Mouse (Mus musculus): Measurements from ENCODE around the gene Ina.
"Not testable (repeated sequence)": the region's sequence is repeated elsewhere in the genome, so short reads cannot be mapped to it uniquely, and the experiment has no call there.

The Ina gene

GRCm38 (mm10) chr19:47014447-47015381 is at the start of gene Ina, which contains the start of gene Nt5c2:
TSS of gene Ina (plus strand) at chr19:47014698.
TSS of gene Nt5c2 (minus strand) at chr19:47015153.
- DNase-seq (ENCODE audit: low spot score in 2 of 2) = peak; percentile 88 to 90

- DNase-seq (ENCODE audit: low spot score in 2 of 2) = no peak
These were observed 49.0 kb upstream of the Ina start for GRCm38 (mm10) chr19:46965496-46965895.

GRCm38 (mm10) chr19:46966330-46966729 is 48.2 kb upstream of the Ina start:
- no peak for DNase-seq (ENCODE audit: low spot score in 2 of 2)

- no peak for DNase-seq (ENCODE audit: low spot score in 2 of 2)
These were observed 46.6 kb upstream of the Ina start for GRCm38 (mm10) chr19:46967861-46968260.

- no peak for DNase-seq (ENCODE audit: low spot score in 2 of 2)
These were observed 45.7 kb upstream of the Ina start for GRCm38 (mm10) chr19:46968833-46969232.

GRCm38 (mm10) chr19:46969286-46969985 is 45.1 kb upstream of the Ina start:
- DNase-seq (ENCODE audit: low spot score in 2 of 2) = no peak

- no peak for DNase-seq (ENCODE audit: low spot score in 2 of 2)
These were observed 44.3 kb upstream of the Ina start for GRCm38 (mm10) chr19:46970121-46970729.

- DNase-seq (ENCODE audit: low spot score in 2 of 2) = no peak
These were observed 43.3 kb upstream of the Ina start for GRCm38 (mm10) chr19:46971051-46971689.

- DNase-seq (ENCODE audit: low spot score in 2 of 2) = no peak
These were observed 42.8 kb upstream of the Ina start for GRCm38 (mm10) chr19:46971712-46972111.

GRCm38 (mm10) chr19:46972159-46972558 is 42.3 kb upstream of the Ina start:
- no peak for DNase-seq (ENCODE audit: low spot score in 2 of 2)

GRCm38 (mm10) chr19:46975565-46975964 is 38.9 kb upstream of the Ina start:
- DNase-seq (ENCODE audit: low spot score in 2 of 2) = no peak

GRCm38 (mm10) chr19:46975997-46976396 is 38.5 kb upstream of the Ina start:
- DNase-seq (ENCODE audit: low spot score in 2 of 2) = no peak

- DNase-seq (ENCODE audit: low spot score in 2 of 2) = no peak
These were observed 37.8 kb upstream of the Ina start for GRCm38 (mm10) chr19:46976743-46977142.

- no peak for DNase-seq (ENCODE audit: low spot score in 2 of 2)
These were observed 37.0 kb upstream of the Ina start for GRCm38 (mm10) chr19:46977460-46977859.

- DNase-seq (ENCODE audit: low spot score in 2 of 2) = not testable (repeated sequence)
These were observed 36.4 kb upstream of the Ina start for GRCm38 (mm10) chr19:46978069-46978468.

GRCm38 (mm10) chr19:46978920-46979780 is 35.3 kb upstream of the Ina start:
- no peak for DNase-seq (ENCODE audit: low spot score in 2 of 2)

GRCm38 (mm10) chr19:46979781-46980105 is 34.8 kb upstream of the Ina start:
- no peak for DNase-seq (ENCODE audit: low spot score in 2 of 2)

GRCm38 (mm10) chr19:46981462-46981861 is 33.0 kb upstream of the Ina start:
- no peak for DNase-seq (ENCODE audit: low spot score in 2 of 2)

- no peak for DNase-seq (ENCODE audit: low spot score in 2 of 2)
These were observed 31.0 kb upstream of the Ina start for GRCm38 (mm10) chr19:46983352-46983965.

- no peak for DNase-seq (ENCODE audit: low spot score in 2 of 2)
These were observed 30.5 kb upstream of the Ina start for GRCm38 (mm10) chr19:46983966-46984380.
